Mouse (Mus musculus) embryo, embryonic 11.5 days (tissue): ENCODE results near the gene Relch.

Experiments
- DNase-seq: peaks from one replicate; pipeline ENCODE4 v3.0.0-alpha.2; 2012; ENCODE audit warnings: low read depth, low spot score

The Relch gene

GRCm38 (mm10) chr1:105790103-105790502, 126.4 kb downstream of the Relch start:
- DNase-seq, result no peak

DNA sequence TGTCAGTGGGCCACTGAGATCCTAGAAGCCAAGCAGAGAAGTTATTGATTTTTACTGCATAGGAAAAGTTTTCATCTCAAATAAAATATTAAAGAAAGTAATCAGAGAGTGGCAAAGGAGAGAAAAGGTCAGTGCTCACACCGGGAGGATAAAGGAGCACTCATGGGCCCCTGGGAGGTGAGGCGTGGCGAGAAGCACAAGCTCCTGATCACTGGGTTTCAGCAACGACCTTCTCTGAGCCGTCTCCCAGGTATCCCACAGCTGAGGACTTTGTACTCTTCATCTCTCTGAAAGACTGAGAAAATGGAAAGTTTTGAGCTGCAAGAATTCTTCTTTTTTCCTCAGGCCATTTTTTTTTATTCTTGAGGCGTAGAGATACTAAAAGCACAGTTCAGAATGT, 131.0 kb downstream of the Relch start:
- no peak for DNase-seq

GRCm38 (mm10) chr1:105795705-105796104, 132.0 kb downstream of the Relch start:
- no peak for DNase-seq

- no peak for DNase-seq
These were observed 136.9 kb downstream of the Relch start for GRCm38 (mm10) chr1:105800570-105800969.

DNA sequence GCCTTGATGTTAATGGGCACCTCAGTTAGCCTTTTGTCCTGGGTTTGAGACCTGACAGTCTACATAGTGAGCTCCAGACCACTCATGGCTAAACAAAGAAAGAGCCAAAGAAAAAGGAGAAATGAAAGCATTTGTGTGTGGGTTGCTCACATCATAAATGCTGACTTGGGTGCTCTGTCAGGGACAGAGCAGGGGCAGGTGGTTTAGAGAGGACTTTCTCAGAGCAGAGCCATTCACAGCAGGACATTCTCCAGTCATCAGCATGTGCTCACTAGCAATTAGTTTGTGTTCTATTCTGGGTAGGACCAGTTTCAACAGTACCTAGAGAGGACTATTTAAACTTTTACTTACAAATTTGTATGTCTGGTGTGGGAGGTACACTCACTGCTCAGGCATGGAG, 137.6 kb downstream of the Relch start:
- DNase-seq, result no peak

- DNase-seq, result no peak
These were observed 139.3 kb downstream of the Relch start for GRCm38 (mm10) chr1:105802941-105803340.

DNA sequence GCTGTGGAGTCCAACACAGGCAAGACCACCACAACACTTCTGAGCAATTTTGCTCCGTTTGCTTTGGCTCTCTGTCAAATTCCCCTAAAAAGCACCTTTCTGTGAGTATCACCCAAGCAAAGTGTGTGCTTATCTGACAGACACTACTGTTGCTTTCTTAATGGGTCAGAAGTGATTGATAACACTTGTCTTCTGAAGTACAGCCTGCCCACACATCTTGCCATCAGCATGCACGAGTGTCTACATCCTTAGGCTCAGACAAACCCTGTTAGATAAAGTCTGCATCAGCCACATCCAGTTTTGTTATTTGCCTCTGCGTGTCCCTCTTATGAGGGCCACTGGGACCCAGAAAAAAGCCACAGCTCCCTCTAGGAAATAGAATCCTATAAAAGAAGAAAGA, 140.6 kb downstream of the Relch start:
- DNase-seq, result no peak
